Mouse (Mus musculus) neural tube, embryonic 11.5 days (tissue): ENCODE measurements around the gene Gm10142. TPM values are rescaled to one million over a fixed set of nuclear protein-coding genes. Genes with fewer than 3 reads are reported as not detected.
"Not testable (repeated sequence)": the region's sequence is repeated elsewhere in the genome, so short reads cannot be mapped to it uniquely, and the experiment has no call there.

Experiments used
- ATAC-seq: fragments of 200-750 bp; cut with Nextera tagmentation; 2 replicates; pipeline ENCODE4 v1.8.0; 2017; ENCODE audit warnings: moderate number of reproducible peaks, mild to moderate bottlenecking, moderate TSS enrichment, moderate library complexity; ENCODE audit not compliant: insufficient read depth, low FRiP score, low TSS enrichment
- DNase-seq: peaks from one replicate; pipeline ENCODE4 v3.0.0-alpha.2; 2015; ENCODE audit warnings: low spot score
- H3K27ac ChIP-seq: fragments of 300-500 bp; sonication (generic); 2 replicates; pipeline ENCODE4 v1.5.1; 2014; ENCODE audit warnings: low read depth, mild to moderate bottlenecking, low read length
- H3K27me3 ChIP-seq: fragments of 300-500 bp; sonication (generic); 2 replicates; pipeline ENCODE4 v1.6.1; 2014; ENCODE audit warnings: mild to moderate bottlenecking, low read length, mixed read lengths; ENCODE audit not compliant: control insufficient read depth, insufficient read depth
- H3K36me3 ChIP-seq: fragments of 300-500 bp; sonication (generic); 2 replicates; pipeline ENCODE4 v1.6.1; 2014; ENCODE audit warnings: mild to moderate bottlenecking, low read length, moderate library complexity, mixed read lengths; ENCODE audit not compliant: control insufficient read depth, insufficient read depth
- H3K4me1 ChIP-seq: fragments of 300-500 bp; sonication (generic); 2 replicates; pipeline ENCODE4 v1.6.1; 2014; ENCODE audit warnings: low read length, mixed read lengths; ENCODE audit not compliant: control insufficient read depth, insufficient read depth
- H3K4me2 ChIP-seq: fragments of 300-500 bp; sonication (generic); 2 replicates; pipeline ENCODE4 v1.6.1; 2014; ENCODE audit warnings: low read depth, mild to moderate bottlenecking, moderate library complexity
- H3K4me3 ChIP-seq: fragments of 300-500 bp; sonication (generic); 2 replicates; pipeline ENCODE4 v1.5.1; 2014; ENCODE audit warnings: low read depth, low read length
- H3K9ac ChIP-seq: fragments of 300-500 bp; sonication (generic); 2 replicates; pipeline ENCODE4 v1.6.1; 2014; ENCODE audit warnings: mild to moderate bottlenecking, low read length
- H3K9me3 ChIP-seq: fragments of 300-500 bp; sonication (generic); 2 replicates; pipeline ENCODE4 v1.6.1; 2016; ENCODE audit warnings: low read length; ENCODE audit not compliant: control insufficient read depth
- WGBS: fragments of 180-500 bp; shearing (Covaris S2); extraction: QIAGEN DNeasy Blood & Tissue Kit; methylation state at CpG from one replicate; pipeline ENCODE4 v1.1.7; 2014; 5-methylcytosine and 5-hydroxymethylcytosine counted together
- polyA plus RNA-seq: library from polyadenylated mRNA; unstranded; fragments of >200 nt; fragmentation: Nextera tagmentation; extraction: Ambion mirVana; gene quantifications from 2 replicates; pipeline ENCODE4 v1.2.1, GENCODE M21; 2014

Gene Gm10142
- polyA plus RNA-seq, 1 experiment from 2014 or later, result not detected

DNA sequence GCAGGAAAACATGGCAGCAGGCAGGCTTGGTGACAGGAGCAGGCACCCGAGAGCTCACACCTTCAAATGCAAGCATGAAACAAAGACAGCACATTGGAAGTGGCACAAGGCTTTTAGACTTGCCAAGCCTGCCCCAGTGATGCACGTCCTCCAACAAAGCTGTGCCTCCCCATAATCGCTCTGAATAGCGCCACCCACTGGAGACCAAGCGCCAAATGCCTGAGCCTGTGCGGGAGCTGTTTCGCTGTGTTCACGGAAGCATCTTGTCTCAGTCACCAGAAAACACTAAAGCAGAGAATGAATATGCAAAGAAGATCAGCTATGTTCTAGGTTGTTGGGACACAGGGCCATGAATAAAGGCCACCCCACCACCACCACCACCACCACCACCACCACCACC is 9.2 kb downstream of the Gm10142 start:
- H3K36me3 ChIP-seq, result no peaks in the 10 kb centered on the region
- no peaks in the 10 kb centered on the region for H3K4me1 ChIP-seq
- no peak overlapping the region for H3K27ac ChIP-seq
- WGBS, result 70% methylated on average over 8 of the region's 8 CpGs
- H3K9ac ChIP-seq, result no peak overlapping the region
- no peak for ATAC-seq
- no peaks in the 10 kb centered on the region for H3K9me3 ChIP-seq
- H3K4me3 ChIP-seq, result no peak overlapping the region
- no peak overlapping the region for H3K4me2 ChIP-seq
- DNase-seq, result no peak
- H3K27me3 ChIP-seq, result no peaks in the 10 kb centered on the region

- 55% methylated on average over 3 of the region's 3 CpGs for WGBS
- no peak for DNase-seq
- H3K9ac ChIP-seq, result no peak within 1 kb of the TSS
- H3K36me3 ChIP-seq, result no peaks in the 10 kb centered on the region
- no peak within 1 kb of the TSS for H3K27ac ChIP-seq
- H3K4me3 ChIP-seq, result no peak within 1 kb of the TSS
- H3K27me3 ChIP-seq, result no peaks in the 10 kb centered on the region
- no peaks in the 10 kb centered on the region for H3K4me1 ChIP-seq
- H3K4me2 ChIP-seq, result no peak within 1 kb of the TSS
- no peak for ATAC-seq
- H3K9me3 ChIP-seq, result no peaks in the 10 kb centered on the region
Measured at GRCm38 (mm10) chr10:77726186-77726585, 10.6 kb downstream of the Gm10142 start, which contains the start of gene Gm10100. Gene Gm10100 (plus strand): TSS chr10:77726486.

GRCm38 (mm10) chr10:77728280-77728679 is 12.7 kb downstream of the Gm10142 start:
- Histone ChIP-seq H3K4me3 (no peak overlapping the region), H3K36me3 (no peaks in the 10 kb centered on the region), H3K9me3 (no peaks in the 10 kb centered on the region), H3K4me1 (no peaks in the 10 kb centered on the region), H3K27ac (no peak overlapping the region), H3K9ac (no peak overlapping the region), H3K4me2 (no peak overlapping the region), H3K27me3 (no peaks in the 10 kb centered on the region)
- ATAC-seq (no peak), DNase-seq (no peak)
- 59% methylated on average over 4 of the region's 4 CpGs for WGBS

DNA sequence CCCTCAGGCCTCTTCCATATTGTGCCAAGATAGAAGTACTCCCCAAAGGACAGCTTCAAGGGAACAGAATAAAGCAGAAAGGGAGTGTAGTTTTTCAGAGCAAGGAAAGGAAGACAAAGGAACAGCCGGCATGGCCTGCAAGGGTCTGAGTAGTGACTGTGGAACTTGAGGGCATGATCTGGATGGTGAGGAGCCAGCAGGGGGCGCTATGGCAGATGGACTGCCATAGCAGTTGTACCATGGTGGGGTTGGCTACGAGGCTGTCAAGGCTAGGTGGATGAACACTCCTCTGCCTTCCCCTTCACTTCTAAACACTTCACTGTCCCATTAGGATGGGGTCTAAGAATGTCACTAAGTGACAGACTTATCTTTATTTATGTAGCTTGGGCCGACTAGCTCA is 13.6 kb downstream of the Gm10142 start:
- H3K4me3 ChIP-seq, result no peak overlapping the region

DNA sequence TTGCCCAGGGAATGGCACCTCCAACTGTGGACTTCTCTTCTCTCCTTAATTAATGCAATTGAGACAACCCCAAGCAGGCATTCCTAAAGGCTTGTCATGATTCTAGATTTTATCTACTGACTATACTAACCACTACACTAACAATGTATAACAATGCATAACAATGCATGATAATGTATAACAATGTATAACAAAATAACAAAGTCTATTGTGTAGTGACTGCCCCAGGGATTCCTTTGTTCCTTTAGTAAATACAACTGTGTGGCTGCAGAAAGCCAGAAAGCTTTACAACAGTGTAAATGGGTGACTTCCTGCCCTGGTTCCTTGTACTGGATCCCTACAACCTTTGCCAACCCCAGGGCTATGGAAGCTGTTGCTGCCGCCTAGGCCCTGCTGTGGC is 20.3 kb downstream of the Gm10142 start:
- Histone ChIP-seq H3K27ac (no peak overlapping the region), H3K27me3 (no peaks in the 10 kb centered on the region), H3K4me3 (no peak overlapping the region), H3K9me3 (no peaks in the 10 kb centered on the region), H3K9ac (no peak overlapping the region), H3K4me2 (no peak overlapping the region), H3K36me3 (no peaks in the 10 kb centered on the region), H3K4me1 (no peaks in the 10 kb centered on the region)
- no peak for DNase-seq
- no peak for ATAC-seq
- WGBS, result 86% methylated on average over 1 of the region's 1 CpGs

More for the DNA sequence above, 13.6 kb downstream of the Gm10142 start:
- no peaks in the 10 kb centered on the region for H3K9me3 ChIP-seq
- no peaks in the 10 kb centered on the region for H3K4me1 ChIP-seq
- no peak overlapping the region for H3K9ac ChIP-seq
- no peaks in the 10 kb centered on the region for H3K27me3 ChIP-seq
- H3K36me3 ChIP-seq, result no peaks in the 10 kb centered on the region
- no peak for DNase-seq
- H3K4me2 ChIP-seq, result no peak overlapping the region
- no peak for ATAC-seq
- no peak overlapping the region for H3K27ac ChIP-seq
- 56% methylated on average over 4 of the region's 4 CpGs for WGBS

GRCm38 (mm10) chr10:77738929-77739328 is 23.3 kb downstream of the Gm10142 start:
- Histone ChIP-seq H3K4me1 (no peaks in the 10 kb centered on the region), H3K4me2 (no peak overlapping the region), H3K36me3 (no peaks in the 10 kb centered on the region), H3K9ac (no peak overlapping the region), H3K9me3 (no peaks in the 10 kb centered on the region), H3K27me3 (no peaks in the 10 kb centered on the region), H3K27ac (no peak overlapping the region), H3K4me3 (no peak overlapping the region)
- no peak for DNase-seq
- 87% methylated on average over 4 of the region's 4 CpGs for WGBS
- no peak for ATAC-seq

GRCm38 (mm10) chr10:77741924-77742688 is 26.5 kb downstream of the Gm10142 start, which contains the start of gene Gm18596:
Gene Gm18596 (minus strand): TSS chr10:77742638.
- not testable (repeated sequence) for H3K4me3 ChIP-seq, H3K36me3 ChIP-seq, ATAC-seq, H3K27ac ChIP-seq, H3K9me3 ChIP-seq, DNase-seq, H3K9ac ChIP-seq, H3K27me3 ChIP-seq, H3K4me1 ChIP-seq, H3K4me2 ChIP-seq
- WGBS, result 62% methylated on average over 4 of the region's 5 CpGs

DNA sequence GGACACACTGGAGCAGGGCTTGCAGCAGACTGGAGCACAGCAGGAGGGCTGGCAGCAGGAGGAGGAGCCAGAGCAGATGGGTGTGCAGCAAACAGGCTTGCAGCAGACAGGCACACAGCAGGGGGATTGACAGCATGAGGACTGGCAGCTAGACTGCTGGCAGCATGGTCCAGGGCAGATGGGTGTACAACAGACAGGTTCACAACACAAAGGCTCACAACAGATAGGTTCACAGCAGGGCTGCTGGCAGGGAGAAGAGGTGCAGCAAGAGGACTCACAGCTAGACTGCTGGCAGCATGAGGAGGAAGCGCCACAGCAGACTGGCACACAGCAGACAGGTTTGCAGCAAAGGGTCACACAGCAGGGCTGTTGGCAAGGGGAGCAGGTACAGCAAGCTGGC is 35.1 kb downstream of the Gm10142 start:
- not testable (repeated sequence) for H3K4me3 ChIP-seq, ATAC-seq, H3K27me3 ChIP-seq, H3K27ac ChIP-seq, H3K36me3 ChIP-seq, H3K9me3 ChIP-seq, H3K4me2 ChIP-seq, H3K9ac ChIP-seq, H3K4me1 ChIP-seq, DNase-seq
- 79% methylated on average over 1 of the region's 1 CpGs for WGBS

- not testable (repeated sequence) for H3K4me1 ChIP-seq, H3K27ac ChIP-seq, DNase-seq, H3K36me3 ChIP-seq, H3K9ac ChIP-seq, H3K4me3 ChIP-seq, H3K4me2 ChIP-seq, H3K9me3 ChIP-seq, H3K27me3 ChIP-seq, ATAC-seq
- 75% methylated on average over 1 of the region's 1 CpGs for WGBS
Measured at GRCm38 (mm10) chr10:77751254-77751653, 35.6 kb downstream of the Gm10142 start, which contains the start of gene Gm9736. Gene Gm9736 (minus strand): TSS chr10:77751354.
